In genomic region chr19:42129509-42130293, GRCm38 (mm10) we compare ENCODE assay signal across 8 mouse cellular contexts. TPM values are rescaled to one million over a fixed set of nuclear protein-coding genes. Genes with fewer than 3 reads are reported as not detected.
A peak's percentile ranks its signal among the peaks of the same experiment; 100 is the strongest.
DNase-seq lines count a peak whose midpoint lies in the region; ATAC-seq and TF ChIP-seq lines count a peak whose summit lies in the region.

No protein-coding gene starts in this region.

- no peaks in the 10 kb centered on the region for H3K9me3 ChIP-seq in heart, embryonic 15.5 days (replicated peaks)
- H3K9me3 ChIP-seq in forebrain, embryonic 16.5 days (ENCODE audit: control insufficient read depth, low read length), result no peaks in the 10 kb centered on the region
- H3K9me3 ChIP-seq in liver, embryonic 16.5 days (replicated peaks; ENCODE audit: control insufficient read depth, low read length), result no peaks in the 10 kb centered on the region
- no peaks in the 10 kb centered on the region for H3K9me3 ChIP-seq in stomach, postnatal 0 days (ENCODE audit: control insufficient read depth, low read length)

- H3K9ac ChIP-seq in heart, embryonic 15.5 days, result no peak overlapping the region
- peak overlapping the region; percentile 39 for H3K9ac ChIP-seq in forebrain, embryonic 16.5 days (replicated peaks; ENCODE audit: low read depth, low read length)
- peak overlapping the region; percentile 21 for H3K9ac ChIP-seq in liver, embryonic 16.5 days (ENCODE audit: low read depth, low read length)
- H3K9ac ChIP-seq in stomach, postnatal 0 days (ENCODE audit: low read length), result 0 out of 2 replicates have a peak overlapping the region, but pooled peaks have one; percentile 45

- peak overlapping the region; percentile 75 for H3K4me3 ChIP-seq in heart, embryonic 15.5 days
- peak overlapping the region; percentile 73 for H3K4me3 ChIP-seq in forebrain, embryonic 16.5 days (replicated peaks; ENCODE audit: low read length)
- peak overlapping the region; percentile 73 for H3K4me3 ChIP-seq in liver, embryonic 16.5 days (ENCODE audit: low read depth, low read length)
- H3K4me3 ChIP-seq in stomach, postnatal 0 days (ENCODE audit: low read depth, low read length), result peak overlapping the region; percentile 71

- no peak for TF ChIP-seq CTCF in stomach, postnatal 0 days (IDR thresholded peaks at IDR 0.05; ENCODE audit: low read depth)

- WGBS in heart, embryonic 15.5 days, result 33% methylated on average over 14 of the region's 14 CpGs
- WGBS in forebrain, embryonic 16.5 days, result 11% methylated on average over 14 of the region's 14 CpGs
- 35% methylated on average over 14 of the region's 14 CpGs for whole genome bisulfite sequencing in liver, embryonic 16.5 days (ENCODE audit: insufficient replicate concordance)
- 38% methylated on average over 14 of the region's 14 CpGs for WGBS in stomach, postnatal 0 days

- H3K27me3 ChIP-seq in heart, embryonic 15.5 days, result no peaks in the 10 kb centered on the region
- no peaks in the 10 kb centered on the region; the same call in 1 of the 2 replicates for H3K27me3 ChIP-seq in forebrain, embryonic 16.5 days (replicated peaks; ENCODE audit: control insufficient read depth, insufficient read depth, low read length)
- no peaks in the 10 kb centered on the region for H3K27me3 ChIP-seq in liver, embryonic 16.5 days (ENCODE audit: control insufficient read depth, insufficient read depth, low read depth, low read length)
- H3K27me3 ChIP-seq in stomach, postnatal 0 days (ENCODE audit: control insufficient read depth, insufficient read depth, low read length), result no peaks in the 10 kb centered on the region

- H3K4me1 ChIP-seq in heart, embryonic 15.5 days (replicated peaks), result peaks cover 40% of the 10 kb centered on the region
- H3K4me1 ChIP-seq in forebrain, embryonic 16.5 days (replicated peaks; ENCODE audit: control insufficient read depth, insufficient read depth, low read length), result peaks cover 17% of the 10 kb centered on the region
- peaks cover 21% of the 10 kb centered on the region for H3K4me1 ChIP-seq in liver, embryonic 16.5 days (ENCODE audit: control insufficient read depth, low read depth, low read length)
- peaks cover 4% of the 10 kb centered on the region; the same call in 1 of the 2 replicates for H3K4me1 ChIP-seq in stomach, postnatal 0 days (replicated peaks; ENCODE audit: control insufficient read depth, insufficient read depth)

- no peak for TF ChIP-seq EP300 in stomach, postnatal 0 days (optimal IDR thresholded peaks at IDR 0.05)

- H3K4me2 ChIP-seq in heart, embryonic 15.5 days, result peak overlapping the region; percentile 95
- H3K4me2 ChIP-seq in forebrain, embryonic 16.5 days (ENCODE audit: low read length), result peak overlapping the region; percentile 99
- H3K4me2 ChIP-seq in liver, embryonic 16.5 days (ENCODE audit: low read depth, low read length), result peak overlapping the region; percentile 99
- H3K4me2 ChIP-seq in stomach, postnatal 0 days (replicated peaks; ENCODE audit: low read depth), result peak overlapping the region; percentile 52

- intact Hi-C loops in gastrocnemius, postnatal 14 days (cut with DNase I; ENCODE audit: low total_unique reads), result no loop called here

- H3K36me3 ChIP-seq in heart, embryonic 15.5 days, result no peaks in the 10 kb centered on the region
- H3K36me3 ChIP-seq in forebrain, embryonic 16.5 days (ENCODE audit: control insufficient read depth, insufficient read depth), result no peaks in the 10 kb centered on the region
- no peaks in the 10 kb centered on the region for H3K36me3 ChIP-seq in liver, embryonic 16.5 days (ENCODE audit: control insufficient read depth, insufficient read depth)
- H3K36me3 ChIP-seq in stomach, postnatal 0 days (ENCODE audit: control insufficient read depth, insufficient read depth, low read length), result peaks cover 4% of the 10 kb centered on the region; the same call in 1 of the 2 replicates

- peak overlapping the region; percentile 92 for H3K27ac ChIP-seq in heart, embryonic 15.5 days
- H3K27ac ChIP-seq in forebrain, embryonic 16.5 days (ENCODE audit: low read length), result peak overlapping the region; percentile 69
- peak overlapping the region; percentile 69 for H3K27ac ChIP-seq in liver, embryonic 16.5 days (ENCODE audit: low read length)
- peak overlapping the region; percentile 88 for H3K27ac ChIP-seq in stomach, postnatal 0 days (replicated peaks)

- no peak for DNase-seq in heart, postnatal 4 days
- peak; percentile 80 for DNase-seq in R1 (ENCODE audit: low read depth, low spot score)
- no peak for DNase-seq in stomach, postnatal 0 days (ENCODE audit: low spot score)
- DNase-seq in layer of hippocampus, adult 9-10 months (ENCODE audit: low spot score), result no peak
- no peak for DNase-seq in gastrocnemius, postnatal 14 days

- no peak for ATAC-seq in heart, embryonic 15.5 days (replicated peaks; ENCODE audit: insufficient number of reproducible peaks, insufficient read depth, low FRiP score, low read depth)
- peak; percentile 17 for ATAC-seq in forebrain, embryonic 16.5 days
- no peak for ATAC-seq in liver, embryonic 16.5 days (ENCODE audit: low read depth)
- ATAC-seq in stomach, postnatal 0 days (ENCODE audit: low FRiP score, low TSS enrichment), result 0 out of 2 replicates have a peak, but pooled peaks have one; percentile 1

RNA-seq across cellular contexts. Expression of gene Avpi1, which starts 0.8 kb away (rescaled TPM):
- polyA plus RNA-seq in heart, embryonic 15.5 days (2015; fragmentation: Nextera tagmentation; extraction: Ambion mirVana), result 29.7 and 34.1 TPM in 2 replicates
- 10 to 100 TPM; 17.9 to 19.5 TPM for total RNA-seq in heart, postnatal 4 days (2021)
- polyA plus RNA-seq in forebrain, embryonic 16.5 days (2015; fragmentation: Nextera tagmentation; extraction: Ambion mirVana), result 7.4 and 7.5 TPM in 2 replicates
- 22.5 and 24.8 TPM in 2 replicates for polyA plus RNA-seq in liver, embryonic 16.5 days (2015; fragmentation: Nextera tagmentation; extraction: Ambion mirVana)
- 108 and 117 TPM in 2 replicates for polyA plus RNA-seq in stomach, postnatal 0 days (2015; fragmentation: Nextera tagmentation; extraction: Ambion mirVana)
- total RNA-seq in gastrocnemius, postnatal 14 days (2021), result 10 to 100 TPM; 10.5 to 11.0 TPM

RNA-seq across cellular contexts. Expression of gene Marveld1, which starts 17.5 kb away (rescaled TPM):
- 15.8 and 24.0 TPM in 2 replicates for polyA plus RNA-seq in heart, embryonic 15.5 days (2015; fragmentation: Nextera tagmentation; extraction: Ambion mirVana)
- 10 to 100 TPM; 37.3 to 40.7 TPM for total RNA-seq in heart, postnatal 4 days (2021)
- 1.5 and 2.0 TPM in 2 replicates for polyA plus RNA-seq in forebrain, embryonic 16.5 days (2015; fragmentation: Nextera tagmentation; extraction: Ambion mirVana)
- polyA plus RNA-seq in liver, embryonic 16.5 days (2015; fragmentation: Nextera tagmentation; extraction: Ambion mirVana), result 2.0 TPM in 2 replicates
- polyA plus RNA-seq in stomach, postnatal 0 days (2015; fragmentation: Nextera tagmentation; extraction: Ambion mirVana), result 15.3 and 23.6 TPM in 2 replicates
- total RNA-seq in gastrocnemius, postnatal 14 days (2021), result 10 to 100 TPM; 11.4 to 13.9 TPM

RNA-seq across cellular contexts. Expression of gene Zfyve27, which starts 34.0 kb away (rescaled TPM):
- polyA plus RNA-seq in heart, embryonic 15.5 days (2015; fragmentation: Nextera tagmentation; extraction: Ambion mirVana), result 18.4 and 26.7 TPM in 2 replicates
- total RNA-seq in heart, postnatal 4 days (2021), result 10 to 100 TPM; 28.4 to 32.4 TPM
- 65.4 and 78.7 TPM in 2 replicates for polyA plus RNA-seq in forebrain, embryonic 16.5 days (2015; fragmentation: Nextera tagmentation; extraction: Ambion mirVana)
- 8.5 and 9.9 TPM in 2 replicates for polyA plus RNA-seq in liver, embryonic 16.5 days (2015; fragmentation: Nextera tagmentation; extraction: Ambion mirVana)
- polyA plus RNA-seq in stomach, postnatal 0 days (2015; fragmentation: Nextera tagmentation; extraction: Ambion mirVana), result 14.1 and 15.3 TPM in 2 replicates
- total RNA-seq in gastrocnemius, postnatal 14 days (2021), result 10 to 100 TPM; 11.9 to 14.4 TPM

RNA-seq across cellular contexts. Expression of gene Pi4k2a, which starts 39.4 kb away (rescaled TPM):
- 13.3 and 16.1 TPM in 2 replicates for polyA plus RNA-seq in heart, embryonic 15.5 days (2015; fragmentation: Nextera tagmentation; extraction: Ambion mirVana)
- total RNA-seq in heart, postnatal 4 days (2021), result 10 to 100 TPM; 16.7 to 19.5 TPM
- polyA plus RNA-seq in forebrain, embryonic 16.5 days (2015; fragmentation: Nextera tagmentation; extraction: Ambion mirVana), result 28.8 and 31.9 TPM in 2 replicates
- 2.9 and 4.0 TPM in 2 replicates for polyA plus RNA-seq in liver, embryonic 16.5 days (2015; fragmentation: Nextera tagmentation; extraction: Ambion mirVana)
- 20.8 and 21.6 TPM in 2 replicates for polyA plus RNA-seq in stomach, postnatal 0 days (2015; fragmentation: Nextera tagmentation; extraction: Ambion mirVana)
- 10 to 100 TPM; 14.0 to 14.7 TPM for total RNA-seq in gastrocnemius, postnatal 14 days (2021)

RNA-seq across cellular contexts. Expression of gene Morn4, which starts 43.5 kb away (rescaled TPM):
- 10.4 and 12.6 TPM in 2 replicates for polyA plus RNA-seq in heart, embryonic 15.5 days (2015; fragmentation: Nextera tagmentation; extraction: Ambion mirVana)
- 10 to 100 TPM in 1 of 2 experiments, 1 to 10 TPM in 1; 8.8 to 10.6 TPM for total RNA-seq in heart, postnatal 4 days (2021)
- 181 and 182 TPM in 2 replicates for polyA plus RNA-seq in forebrain, embryonic 16.5 days (2015; fragmentation: Nextera tagmentation; extraction: Ambion mirVana)
- polyA plus RNA-seq in liver, embryonic 16.5 days (2015; fragmentation: Nextera tagmentation; extraction: Ambion mirVana), result 1.1 TPM in 2 replicates
- polyA plus RNA-seq in stomach, postnatal 0 days (2015; fragmentation: Nextera tagmentation; extraction: Ambion mirVana), result 7.3 and 8.2 TPM in 2 replicates
- 1 to 10 TPM; 1.7 to 1.9 TPM for total RNA-seq in gastrocnemius, postnatal 14 days (2021)

Comparison
In these comparisons a context has a peak if more than half of its experiments do, and no peak if none do; other contexts are left out.
1. ATAC-seq: peak in forebrain, embryonic 16.5 days (single experiment) and stomach, postnatal 0 days (single experiment); none in heart, embryonic 15.5 days (single experiment) and liver, embryonic 16.5 days (single experiment).
2. Peak in every context shown above with its lines, with median percentiles within 50 percentile points of each other: H3K27ac ChIP-seq, H3K4me2 ChIP-seq and H3K4me3 ChIP-seq.